Mouse (Mus musculus) right cerebral cortex, postnatal 36 days (tissue): Measurements from ENCODE around the gene 1500009C09Rik.

Source experiments
- DNase-seq, 2 experiments: peaks; one replicate each; pipeline ENCODE4 v3.0.0; 2022; ENCODE audit warnings: low spot score in 2 of 2, mixed read lengths in 1 of 2

The 1500009C09Rik gene

DNA sequence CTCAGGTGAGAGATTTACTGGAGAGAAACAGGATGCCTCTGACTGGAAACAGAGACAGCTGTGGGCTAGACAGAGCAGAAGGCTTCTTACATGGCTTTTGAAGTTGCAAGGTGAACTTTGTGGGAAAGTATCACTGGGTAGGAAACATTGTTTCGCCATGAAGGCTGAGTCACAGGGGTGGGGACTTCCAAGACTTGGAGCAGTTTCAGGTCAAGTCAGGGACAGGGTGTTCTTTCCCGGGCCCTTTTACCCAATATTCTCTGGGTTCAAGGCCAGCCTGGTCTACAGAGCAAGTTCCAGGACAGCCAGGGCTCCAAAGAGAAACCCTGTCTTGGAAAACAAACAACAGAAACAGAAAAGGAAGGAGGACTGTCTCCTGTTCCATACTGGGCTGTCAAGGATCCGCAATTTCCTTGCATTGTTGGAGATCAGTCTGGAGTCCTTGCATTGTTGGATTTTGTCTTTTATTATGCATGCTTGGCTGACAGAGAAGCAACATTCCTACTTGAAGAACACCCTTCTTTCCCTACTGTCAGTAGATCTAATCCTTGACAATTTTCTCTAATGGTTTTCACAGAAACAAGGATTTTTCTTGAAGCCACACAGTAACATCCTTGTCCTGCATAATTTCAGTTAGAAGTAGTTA, 4.9 kb upstream of the 1500009C09Rik start:
- no peak for DNase-seq

GRCm38 (mm10) chr15:82251579-82251978, 618 bp upstream of the 1500009C09Rik start:
- no peak for DNase-seq

DNA sequence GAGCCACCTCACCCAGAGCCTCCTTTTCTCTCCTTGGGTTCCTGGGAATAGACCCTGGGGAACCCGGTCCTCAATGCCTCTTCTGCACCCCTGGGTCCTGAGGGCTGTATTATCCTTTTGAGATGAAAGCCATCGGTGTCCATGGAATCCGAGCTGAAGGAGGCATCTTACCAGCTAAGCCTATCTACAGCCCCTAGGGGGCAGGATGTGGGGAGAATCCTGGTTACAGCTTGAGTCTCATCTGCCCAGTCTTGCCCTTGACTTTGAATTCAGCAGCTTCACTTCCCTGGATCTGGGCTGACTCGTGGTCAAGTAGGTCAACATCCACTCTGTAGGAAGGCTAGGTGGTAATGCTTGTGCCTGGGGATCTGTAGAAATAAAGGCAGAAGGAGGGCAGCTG, 3.1 kb downstream of the 1500009C09Rik start:
- DNase-seq = no peak

DNA sequence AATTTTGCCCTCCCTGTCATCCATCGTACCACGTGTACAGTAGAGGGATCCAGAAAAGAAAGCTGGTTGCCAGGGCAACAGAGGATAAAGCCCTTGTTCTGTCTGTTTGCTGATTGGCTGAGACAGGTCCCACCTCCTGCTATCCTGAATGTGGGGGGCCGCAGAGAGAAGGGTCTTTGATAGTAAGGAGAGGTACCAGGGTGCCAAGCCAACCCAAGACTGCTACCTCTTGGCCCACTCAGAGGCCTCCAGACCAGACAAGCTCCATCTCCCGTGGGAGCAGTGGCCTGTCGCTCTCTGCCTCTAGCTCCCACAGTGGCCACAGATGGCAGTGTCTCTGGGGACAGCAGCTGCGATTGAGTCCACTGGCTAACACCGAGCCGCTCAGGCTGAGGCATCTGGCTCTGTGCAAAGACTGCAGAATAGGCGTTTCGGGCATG, 3.8 kb downstream of the 1500009C09Rik start:
- DNase-seq = peak; percentile 84 to 91

GRCm38 (mm10) chr15:82259510-82259909, 7.3 kb downstream of the 1500009C09Rik start:
- peak; percentile 48 to 62 for DNase-seq

- DNase-seq = peak; percentile 44 to 58
Measured at GRCm38 (mm10) chr15:82266356-82266755, 14.2 kb downstream of the 1500009C09Rik start.

DNA sequence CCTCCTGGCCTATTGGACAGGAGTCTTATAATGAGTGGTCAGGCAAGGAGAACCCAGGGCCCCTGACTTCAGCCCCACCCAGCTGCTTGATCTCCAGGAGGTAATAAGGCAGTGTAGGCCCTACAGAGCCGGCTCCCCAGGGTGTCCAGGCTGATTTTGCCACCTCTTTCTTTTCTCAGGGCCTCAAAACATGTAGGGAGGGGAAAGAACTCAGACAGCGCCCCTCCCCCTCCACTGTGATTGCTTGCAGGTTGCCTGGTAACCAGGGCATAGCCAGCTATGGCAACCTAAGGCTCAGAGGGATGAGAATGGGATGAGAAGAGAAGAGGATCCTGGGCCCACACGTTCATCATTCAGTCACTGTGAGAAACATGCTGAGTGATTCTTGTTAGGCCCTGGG, 16.0 kb downstream of the 1500009C09Rik start:
- DNase-seq = no peak

- DNase-seq = no peak
Measured at GRCm38 (mm10) chr15:82268783-82269182, 16.6 kb downstream of the 1500009C09Rik start.

- DNase-seq = no peak
Measured at GRCm38 (mm10) chr15:82271201-82271600, 19.0 kb downstream of the 1500009C09Rik start.

DNA sequence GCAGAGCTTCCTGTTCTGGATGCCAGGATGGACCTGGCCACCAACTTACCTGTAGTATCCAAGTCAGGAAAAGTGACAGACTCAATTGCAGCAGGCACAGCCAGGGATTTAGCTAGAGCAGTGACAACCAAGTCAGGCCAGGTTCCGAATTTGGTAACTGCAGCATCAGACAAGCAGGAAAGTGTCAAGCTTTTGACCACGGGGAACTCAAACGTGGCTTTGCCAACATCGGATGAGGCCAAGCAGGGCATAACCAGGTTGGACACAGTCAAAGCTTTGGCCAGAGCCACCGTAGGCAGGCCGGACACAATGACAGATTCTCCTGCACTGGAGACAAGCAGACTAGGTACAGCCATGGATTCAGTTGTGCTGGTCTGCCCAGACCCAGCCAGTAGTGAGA, 20.1 kb downstream of the 1500009C09Rik start:
- DNase-seq = no peak

DNA sequence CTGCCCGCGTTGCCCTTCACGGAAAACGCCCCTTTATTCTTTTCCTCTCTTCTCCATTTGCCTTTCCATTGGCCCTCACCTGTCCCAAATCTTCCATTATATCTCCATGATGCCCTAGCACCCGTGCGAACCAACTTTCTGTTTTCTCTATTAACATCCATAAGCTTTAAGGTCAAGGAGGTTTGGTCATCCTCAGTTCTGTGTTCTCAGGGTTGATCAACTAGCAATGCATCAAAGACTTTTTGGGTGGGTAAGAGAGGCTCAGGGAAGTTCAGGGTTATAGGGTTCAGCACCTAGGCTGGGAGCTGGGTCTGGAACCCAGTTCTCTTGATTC, 22.4 kb downstream of the 1500009C09Rik start, which contains the start of gene Sept3:
TSS of gene Sept3 (plus strand) at position 301 of the 334 bp plus-strand sequence.
- no peak for DNase-seq

- peak; percentile 64 to 65 for DNase-seq
Measured at GRCm38 (mm10) chr15:82274927-82275901, 23.0 kb downstream of the 1500009C09Rik start.

- peak; percentile 52 to 53 for DNase-seq
Measured at GRCm38 (mm10) chr15:82277591-82277990, 25.4 kb downstream of the 1500009C09Rik start.

DNA sequence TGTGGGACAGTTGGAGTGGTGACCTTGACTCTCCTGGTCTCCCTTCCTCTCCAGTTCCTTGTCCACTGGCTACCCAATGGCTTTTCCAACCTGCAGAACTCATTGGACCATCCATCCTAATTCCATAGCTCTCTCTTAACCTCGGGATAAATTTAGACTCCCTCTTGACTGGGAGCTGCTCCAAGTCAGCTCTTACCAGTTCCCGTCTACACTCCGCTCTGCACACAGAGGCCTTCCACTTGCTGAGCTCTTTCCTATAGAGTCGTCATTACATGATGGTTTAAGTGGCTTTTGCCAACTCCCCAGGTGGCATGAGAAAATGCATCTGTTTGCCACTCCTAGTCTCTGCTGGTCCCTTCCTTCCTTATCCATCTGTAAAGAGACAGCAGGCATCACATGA, 28.4 kb downstream of the 1500009C09Rik start:
- DNase-seq = no peak

- no peak for DNase-seq
Measured at GRCm38 (mm10) chr15:82286157-82286556, 34.0 kb downstream of the 1500009C09Rik start.

GRCm38 (mm10) chr15:82290252-82290651, 38.1 kb downstream of the 1500009C09Rik start:
- no peak for DNase-seq

- DNase-seq = no peak
Measured at GRCm38 (mm10) chr15:82292851-82293250, 40.7 kb downstream of the 1500009C09Rik start.

GRCm38 (mm10) chr15:82293271-82293711, 41.1 kb downstream of the 1500009C09Rik start:
- no peak for DNase-seq

DNA sequence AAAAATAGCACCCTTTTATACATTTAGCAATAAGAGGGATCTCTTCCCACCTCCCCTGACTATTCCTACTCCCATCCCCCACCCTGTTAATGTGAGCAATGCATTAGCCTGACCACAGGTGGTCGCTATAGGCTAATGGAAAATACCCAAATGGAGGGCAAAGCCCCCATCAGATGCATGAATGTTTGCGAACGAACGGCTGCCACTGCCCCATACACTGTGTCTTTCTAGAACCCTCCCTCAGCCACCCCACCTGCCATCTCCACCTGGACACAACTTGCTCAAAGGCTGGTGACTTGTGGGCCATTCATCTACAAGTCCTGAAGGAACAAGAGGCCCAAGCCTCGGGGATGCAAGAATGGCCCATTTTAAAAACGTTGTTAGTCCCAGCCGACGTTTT, 41.9 kb downstream of the 1500009C09Rik start:
- DNase-seq = no peak

DNA sequence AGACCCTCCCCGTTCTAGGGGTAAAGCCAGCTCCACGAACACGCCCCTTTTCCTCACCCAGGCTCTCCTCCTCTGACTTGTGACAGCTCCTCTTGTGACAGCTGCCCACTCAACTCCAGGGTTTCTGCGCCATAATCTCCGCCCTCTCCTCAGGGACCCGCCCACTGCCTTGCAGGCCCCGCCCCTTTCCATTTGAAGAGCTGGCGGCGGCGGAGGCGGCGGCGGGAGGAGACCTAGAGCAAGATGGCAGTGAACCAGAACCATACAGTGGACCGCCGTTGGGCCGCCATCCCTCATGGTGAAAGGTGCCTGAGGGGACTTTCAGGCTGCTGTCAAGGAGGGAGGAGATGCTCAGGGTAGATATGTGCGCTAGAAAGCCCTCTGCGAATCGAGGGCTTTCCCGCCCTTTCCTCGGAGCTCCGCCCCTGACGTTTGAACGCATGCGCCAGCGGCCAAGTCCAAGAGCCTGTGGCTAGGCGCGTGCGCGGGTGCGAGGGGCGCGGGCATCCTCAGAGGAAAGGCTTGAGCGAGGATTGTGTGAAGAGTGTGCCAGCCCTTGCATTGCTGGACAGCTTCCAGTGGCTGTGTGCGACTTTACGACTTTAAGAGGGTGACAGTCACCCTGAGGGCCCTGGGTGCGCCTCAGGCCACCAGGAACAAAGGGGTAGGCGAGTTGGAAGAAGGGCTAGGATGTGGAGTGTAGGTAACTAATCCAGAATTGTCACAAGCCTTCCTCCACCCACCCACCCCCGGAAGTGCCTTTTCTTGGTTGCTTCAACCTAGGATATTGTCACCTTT, 46.8 kb downstream of the 1500009C09Rik start, which contains the start of gene Wbp2nl:
TSS of gene Wbp2nl (plus strand) at position 191 of the 798 bp plus-strand sequence.
- DNase-seq = no peak

DNA sequence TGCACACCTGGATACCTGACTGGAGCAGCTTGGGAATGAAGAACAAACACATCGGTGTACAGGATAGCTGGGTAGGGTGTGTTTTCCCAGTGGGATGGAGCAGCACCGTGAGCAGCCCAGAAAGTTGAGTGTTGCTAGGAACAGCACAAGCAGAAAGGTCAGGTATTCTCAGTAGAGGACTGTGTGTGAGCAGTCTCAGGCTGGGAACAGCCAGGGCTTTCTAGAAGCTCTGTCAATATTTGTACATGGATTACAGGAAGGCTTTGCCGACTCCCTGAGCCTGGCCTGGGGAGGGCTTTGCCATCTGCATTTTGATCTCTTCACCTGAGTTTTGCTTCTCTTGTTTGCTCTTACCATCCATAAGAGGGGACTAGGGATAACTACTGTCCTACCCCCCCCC, 54.9 kb downstream of the 1500009C09Rik start:
- no peak for DNase-seq

- no peak for DNase-seq
Measured at GRCm38 (mm10) chr15:82308416-82308815, 56.2 kb downstream of the 1500009C09Rik start.
